Mouse (Mus musculus): ENCODE results near the gene Izumo4.

Gene Izumo4

GRCm38 (mm10) chr10:80701721-80702535, at the start of gene Izumo4, which contains the start of gene Mob3a:
Gene Izumo4 (plus strand): TSS chr10:80702184.
Gene Mob3a (minus strand): TSS chr10:80701977.
- DNase-seq = peak; percentile 99

- DNase-seq = no peak
Observed at GRCm38 (mm10) chr10:80653156-80653720, 48.7 kb upstream of the Izumo4 start.

- peak; percentile 68 for DNase-seq
Observed at GRCm38 (mm10) chr10:80654866-80655265, 47.1 kb upstream of the Izumo4 start.

GRCm38 (mm10) chr10:80655406-80656129, 46.4 kb upstream of the Izumo4 start:
- DNase-seq = peak; percentile 68

GRCm38 (mm10) chr10:80656130-80656862, 45.7 kb upstream of the Izumo4 start:
- peak; percentile 98 for DNase-seq

- DNase-seq = peak; percentile 74
Observed at GRCm38 (mm10) chr10:80656863-80657623, 44.9 kb upstream of the Izumo4 start, which contains the start of gene Btbd2. Gene Btbd2 (minus strand): TSS chr10:80657071.

GRCm38 (mm10) chr10:80658194-80658840, 43.7 kb upstream of the Izumo4 start:
- DNase-seq = peak; percentile 54

- DNase-seq = no peak
Observed at GRCm38 (mm10) chr10:80658841-80659202, 43.2 kb upstream of the Izumo4 start.

- DNase-seq = peak; percentile 87
Observed at GRCm38 (mm10) chr10:80659213-80659612, 42.8 kb upstream of the Izumo4 start.

GRCm38 (mm10) chr10:80661149-80661548, 40.8 kb upstream of the Izumo4 start:
- DNase-seq = no peak

GRCm38 (mm10) chr10:80663485-80664196, 38.3 kb upstream of the Izumo4 start:
- DNase-seq = no peak

- DNase-seq = peak; percentile 81
Observed at GRCm38 (mm10) chr10:80664197-80665015, 37.6 kb upstream of the Izumo4 start.

GRCm38 (mm10) chr10:80665016-80665380, 37.0 kb upstream of the Izumo4 start:
- no peak for DNase-seq

- DNase-seq = peak; percentile 67
Observed at GRCm38 (mm10) chr10:80665459-80665858, 36.5 kb upstream of the Izumo4 start.

GRCm38 (mm10) chr10:80665981-80666733, 35.8 kb upstream of the Izumo4 start:
- DNase-seq = no peak

- DNase-seq = no peak
Observed at GRCm38 (mm10) chr10:80666837-80667412, 35.1 kb upstream of the Izumo4 start.

GRCm38 (mm10) chr10:80668614-80669013, 33.4 kb upstream of the Izumo4 start:
- DNase-seq = peak; percentile 82

- DNase-seq = no peak
Observed at GRCm38 (mm10) chr10:80669018-80669417, 33.0 kb upstream of the Izumo4 start.
